Mouse (Mus musculus): Measurements from ENCODE around the gene Gys1. TPM values are rescaled to one million over a fixed set of nuclear protein-coding genes. Genes with fewer than 3 reads are reported as not detected.
"Not testable (repeated sequence)": the region's sequence is repeated elsewhere in the genome, so short reads cannot be mapped to it uniquely, and the experiment has no call there.

Gene Gys1
- polyA plus RNA-seq, 1 experiment from 2014 or later: 23.2 TPM

GRCm38 (mm10) chr7:45461781-45462180 is 27.1 kb downstream of the Gys1 start:
- Histone ChIP-seq H3K9me3 (no peaks in the 10 kb centered on the region), H3K27ac (peak overlapping the region; percentile 90)

GRCm38 (mm10) chr7:45462325-45462724 is 27.7 kb downstream of the Gys1 start:
- WGBS: 91% methylated on average over 4 of the region's 4 CpGs
- H3K4me1 ChIP-seq (replicated peaks): peaks cover 56% of the 10 kb centered on the region
- H3K36me3 ChIP-seq: peaks cover 44% of the 10 kb centered on the region

More at GRCm38 (mm10) chr7:45461781-45462180, 27.1 kb downstream of the Gys1 start:
- H3K9ac ChIP-seq: 0 out of 2 replicates have a peak overlapping the region, but pooled peaks have one; percentile 1
- no peak for ATAC-seq (ENCODE audit: low FRiP score)
- peaks cover 49% of the 10 kb centered on the region for H3K36me3 ChIP-seq
- H3K27me3 ChIP-seq: no peaks in the 10 kb centered on the region
- no peak overlapping the region for H3K4me2 ChIP-seq
- H3K4me1 ChIP-seq (replicated peaks): peaks cover 58% of the 10 kb centered on the region
- 92% methylated on average over 4 of the region's 4 CpGs for WGBS
- no peak overlapping the region for H3K4me3 ChIP-seq

GRCm38 (mm10) chr7:45462868-45463267 is 28.2 kb downstream of the Gys1 start:
- 74% methylated on average over 4 of the region's 4 CpGs for WGBS
- not testable (repeated sequence) for H3K9ac ChIP-seq; H3K4me3 ChIP-seq; ATAC-seq (ENCODE audit: low FRiP score); H3K9me3 ChIP-seq; H3K27me3 ChIP-seq; H3K4me2 ChIP-seq; H3K27ac ChIP-seq
- peaks cover 38% of the 10 kb centered on the region for H3K36me3 ChIP-seq
- H3K4me1 ChIP-seq (replicated peaks): peaks cover 51% of the 10 kb centered on the region

More at GRCm38 (mm10) chr7:45462325-45462724, 27.7 kb downstream of the Gys1 start:
- no peak for ATAC-seq (ENCODE audit: low FRiP score)
- Histone ChIP-seq H3K9me3 (no peaks in the 10 kb centered on the region), H3K9ac (no peak overlapping the region), H3K4me3 (no peak overlapping the region), H3K27me3 (no peaks in the 10 kb centered on the region), H3K27ac (no peak overlapping the region), H3K4me2 (no peak overlapping the region)

GRCm38 (mm10) chr7:45463987-45464778 is 29.5 kb downstream of the Gys1 start:
- Histone ChIP-seq H3K36me3 (peaks cover 33% of the 10 kb centered on the region), H3K9ac (no peak overlapping the region), H3K4me1 (replicated peaks) (peaks cover 45% of the 10 kb centered on the region), H3K4me3 (no peak overlapping the region), H3K9me3 (no peaks in the 10 kb centered on the region), H3K27me3 (no peaks in the 10 kb centered on the region), H3K4me2 (no peak overlapping the region), H3K27ac (no peak overlapping the region)
- ATAC-seq (ENCODE audit: low FRiP score): no peak
- 97% methylated on average over 7 of the region's 7 CpGs for WGBS

GRCm38 (mm10) chr7:45465112-45465511 is 30.5 kb downstream of the Gys1 start:
- WGBS: 95% methylated on average over 12 of the region's 12 CpGs
- Histone ChIP-seq H3K4me3 (0 out of 2 replicates have a peak overlapping the region, but pooled peaks have one; percentile 78), H3K4me2 (peak overlapping the region; percentile 96; the same call in 1 of the 2 replicates), H3K4me1 (replicated peaks) (peaks cover 43% of the 10 kb centered on the region), H3K9me3 (no peaks in the 10 kb centered on the region), H3K27me3 (no peaks in the 10 kb centered on the region), H3K36me3 (peaks cover 33% of the 10 kb centered on the region), H3K27ac (no peak overlapping the region), H3K9ac (0 out of 2 replicates have a peak overlapping the region, but pooled peaks have one; percentile 98)
- ATAC-seq (ENCODE audit: low FRiP score): no peak

GRCm38 (mm10) chr7:45465549-45465948 is 30.9 kb downstream of the Gys1 start:
- Histone ChIP-seq H3K36me3 (peaks cover 33% of the 10 kb centered on the region), H3K4me3 (peak overlapping the region; percentile 78), H3K4me2 (peak overlapping the region; percentile 96), H3K4me1 (replicated peaks) (peaks cover 39% of the 10 kb centered on the region), H3K27ac (no peak overlapping the region), H3K9ac (peak overlapping the region; percentile 98), H3K27me3 (no peaks in the 10 kb centered on the region), H3K9me3 (no peaks in the 10 kb centered on the region)
- 0 out of 2 replicates have a peak, but pooled peaks have one; percentile 3 for ATAC-seq (ENCODE audit: low FRiP score)
- WGBS: 77% methylated on average over 9 of the region's 9 CpGs

- Histone ChIP-seq H3K9ac (peak within 1 kb of the TSS; percentile 98), H3K4me3 (peak within 1 kb of the TSS; percentile 78), H3K27ac (peak within 1 kb of the TSS; percentile 85), H3K27me3 (no peaks in the 10 kb centered on the region), H3K36me3 (peaks cover 33% of the 10 kb centered on the region), H3K9me3 (no peaks in the 10 kb centered on the region), H3K4me2 (peak within 1 kb of the TSS; percentile 96), H3K4me1 (replicated peaks) (peaks cover 31% of the 10 kb centered on the region)
- WGBS: under 1% methylated on average over 41 of the region's 58 CpGs
- ATAC-seq (ENCODE audit: low FRiP score): peak; percentile 79
Measured at GRCm38 (mm10) chr7:45466283-45467089, 31.8 kb downstream of the Gys1 start, which contains the start of gene Bax. Gene Bax, minus strand, starts transcription at chr7:45466898.

- peak overlapping the region; percentile 58; the same call in 1 of the 2 replicates for H3K9ac ChIP-seq
- H3K4me1 ChIP-seq (replicated peaks): peaks cover 26% of the 10 kb centered on the region
- H3K27me3 ChIP-seq: no peaks in the 10 kb centered on the region
- ATAC-seq (ENCODE audit: low FRiP score): no peak; the same call in 1 of the 2 replicates
- peak overlapping the region; percentile 78 for H3K4me3 ChIP-seq
- H3K9me3 ChIP-seq: no peaks in the 10 kb centered on the region
- H3K4me2 ChIP-seq: peak overlapping the region; percentile 96
- WGBS: 37% methylated on average over 7 of the region's 7 CpGs
- peaks cover 33% of the 10 kb centered on the region for H3K36me3 ChIP-seq
- no peak overlapping the region for H3K27ac ChIP-seq
Measured at GRCm38 (mm10) chr7:45467090-45467670, 32.5 kb downstream of the Gys1 start.

- H3K9me3 ChIP-seq: no peaks in the 10 kb centered on the region
- WGBS: 15% methylated on average over 3 of the region's 3 CpGs
Measured at GRCm38 (mm10) chr7:45470869-45471268, 36.2 kb downstream of the Gys1 start.

GRCm38 (mm10) chr7:45475291-45475969 is 40.8 kb downstream of the Gys1 start:
- no peak for ATAC-seq (ENCODE audit: low FRiP score)
- H3K27me3 ChIP-seq: no peaks in the 10 kb centered on the region
- WGBS: 73% methylated on average over 16 of the region's 16 CpGs
- H3K9me3 ChIP-seq: no peaks in the 10 kb centered on the region
- no peak overlapping the region for H3K4me3 ChIP-seq
- H3K4me1 ChIP-seq (replicated peaks): no peaks in the 10 kb centered on the region
- no peaks in the 10 kb centered on the region for H3K36me3 ChIP-seq
- H3K9ac ChIP-seq: peak overlapping the region; percentile 19; the same call in 1 of the 2 replicates
- no peak overlapping the region for H3K27ac ChIP-seq
- H3K4me2 ChIP-seq: 0 out of 2 replicates have a peak overlapping the region, but pooled peaks have one; percentile 21

More at GRCm38 (mm10) chr7:45470869-45471268, 36.2 kb downstream of the Gys1 start:
- Histone ChIP-seq H3K4me1 (replicated peaks) (peaks cover 8% of the 10 kb centered on the region), H3K36me3 (no peaks in the 10 kb centered on the region), H3K4me3 (no peak overlapping the region), H3K27me3 (no peaks in the 10 kb centered on the region), H3K9ac (no peak overlapping the region), H3K27ac (no peak overlapping the region), H3K4me2 (no peak overlapping the region)
- ATAC-seq (ENCODE audit: low FRiP score): no peak

GRCm38 (mm10) chr7:45476453-45476852 is 41.8 kb downstream of the Gys1 start:
- Histone ChIP-seq H3K27me3 (no peaks in the 10 kb centered on the region), H3K4me1 (replicated peaks) (no peaks in the 10 kb centered on the region), H3K9ac (no peak overlapping the region), H3K4me2 (no peak overlapping the region), H3K4me3 (no peak overlapping the region), H3K36me3 (no peaks in the 10 kb centered on the region), H3K27ac (no peak overlapping the region), H3K9me3 (no peaks in the 10 kb centered on the region)
- no peak for ATAC-seq (ENCODE audit: low FRiP score)
- WGBS: 64% methylated on average over 1 of the region's 1 CpGs
